Mouse (Mus musculus) neural tube, embryonic 14.5 days (tissue): Measurements from ENCODE around the gene Kctd11. TPM values are rescaled to one million over a fixed set of nuclear protein-coding genes. Genes with fewer than 3 reads are reported as not detected.

ENCODE experiments used
- ATAC-seq: fragments of 200-750 bp; cut with Nextera tagmentation; 2 replicates; pipeline ENCODE4 v1.8.0; 2017; ENCODE audit warnings: low read depth, mild to moderate bottlenecking, moderate TSS enrichment, moderate library complexity
- H3K27ac ChIP-seq: fragments of 300-500 bp; sonication (generic); 2 replicates; pipeline ENCODE4 v1.5.1; 2014; ENCODE audit warnings: low read depth, mild to moderate bottlenecking, control low read depth, low read length, moderate library complexity, mixed read lengths
- H3K27me3 ChIP-seq: fragments of 300-500 bp; sonication (generic); 2 replicates; pipeline ENCODE4 v1.6.1; 2014; ENCODE audit warnings: low read length; ENCODE audit not compliant: control insufficient read depth, insufficient read depth
- H3K36me3 ChIP-seq: fragments of 300-500 bp; sonication (generic); 2 replicates; pipeline ENCODE4 v1.6.1; 2014; ENCODE audit warnings: low read length, mixed read lengths; ENCODE audit not compliant: control insufficient read depth, insufficient read depth
- H3K4me1 ChIP-seq: fragments of 300-500 bp; sonication (generic); 2 replicates; pipeline ENCODE4 v1.6.1; 2014; ENCODE audit warnings: low read length; ENCODE audit not compliant: control insufficient read depth, insufficient read depth
- H3K4me2 ChIP-seq: fragments of 300-500 bp; sonication (generic); 2 replicates; pipeline ENCODE4 v1.6.1; 2014; ENCODE audit warnings: mild to moderate bottlenecking, low read depth, low read length, control low read depth
- H3K4me3 ChIP-seq: fragments of 300-500 bp; sonication (generic); 2 replicates; pipeline ENCODE4 v1.5.1; 2014; ENCODE audit warnings: low read depth, low read length, control low read depth, mixed read lengths
- H3K9ac ChIP-seq: fragments of 300-500 bp; sonication (generic); replicated peaks from 2 replicates; pipeline ENCODE4 v1.6.1; 2014; ENCODE audit warnings: low read depth, mild to moderate bottlenecking, control low read depth, low read length, mixed read lengths
- H3K9me3 ChIP-seq: fragments of 300-500 bp; sonication (generic); 2 replicates; pipeline ENCODE4 v1.6.1; 2016; ENCODE audit warnings: low read length; ENCODE audit not compliant: control insufficient read depth
- WGBS: fragments of 180-500 bp; shearing (Covaris S2); extraction: QIAGEN DNeasy Blood & Tissue Kit; methylation state at CpG from one replicate; pipeline ENCODE4 v1.1.7; 2014; 5-methylcytosine and 5-hydroxymethylcytosine counted together
- polyA plus RNA-seq: library from polyadenylated mRNA; unstranded; fragments of >200 nt; fragmentation: Nextera tagmentation; extraction: Ambion mirVana; gene quantifications from 2 replicates; pipeline ENCODE4 v1.2.1, GENCODE M21; 2014

Kctd11 gene
- polyA plus RNA-seq, 1 experiment from 2014 or later = 0.80 TPM

- Histone ChIP-seq H3K4me1 (peaks cover 23% of the 10 kb centered on the region), H3K9me3 (no peaks in the 10 kb centered on the region), H3K4me3 (peak overlapping the region; percentile 80; the same call in 1 of the 2 replicates), H3K27me3 (no peaks in the 10 kb centered on the region), H3K36me3 (peaks cover 39% of the 10 kb centered on the region), H3K9ac (no peak overlapping the region), H3K27ac (no peak overlapping the region), H3K4me2 (peak overlapping the region; percentile 88)
- 91% methylated on average over 13 of the region's 13 CpGs for WGBS
- no peak for ATAC-seq
These were observed 21.8 kb upstream of the Kctd11 start for GRCm38 (mm10) chr11:69902972-69903371.

GRCm38 (mm10) chr11:69901993-69902392 is 20.8 kb upstream of the Kctd11 start:
- Histone ChIP-seq H3K4me2 (peak overlapping the region; percentile 88), H3K9me3 (no peaks in the 10 kb centered on the region), H3K4me1 (peaks cover 23% of the 10 kb centered on the region), H3K27me3 (no peaks in the 10 kb centered on the region), H3K4me3 (peak overlapping the region; percentile 80), H3K9ac (peak overlapping the region; percentile 96), H3K27ac (peak overlapping the region; percentile 97), H3K36me3 (peaks cover 29% of the 10 kb centered on the region)
- ATAC-seq = 0 out of 2 replicates have a peak, but pooled peaks have one; percentile 1
- under 1% methylated on average over 30 of the region's 39 CpGs for WGBS

GRCm38 (mm10) chr11:69901406-69901846 is 20.2 kb upstream of the Kctd11 start:
- H3K4me3 ChIP-seq = peak overlapping the region; percentile 80
- no peaks in the 10 kb centered on the region for H3K9me3 ChIP-seq
- peak overlapping the region; percentile 88 for H3K4me2 ChIP-seq
- 1% methylated on average over 42 of the region's 42 CpGs for WGBS
- H3K4me1 ChIP-seq = peaks cover 23% of the 10 kb centered on the region
- peaks cover 23% of the 10 kb centered on the region for H3K36me3 ChIP-seq
- peak overlapping the region; percentile 96 for H3K9ac ChIP-seq
- peak overlapping the region; percentile 97 for H3K27ac ChIP-seq
- H3K27me3 ChIP-seq = no peaks in the 10 kb centered on the region
- peak; percentile 79 for ATAC-seq

- Histone ChIP-seq H3K4me2 (peak within 1 kb of the TSS; percentile 88), H3K9ac (peak within 1 kb of the TSS; percentile 96), H3K4me3 (peak within 1 kb of the TSS; percentile 80), H3K9me3 (no peaks in the 10 kb centered on the region), H3K27ac (peak within 1 kb of the TSS; percentile 97), H3K4me1 (peaks cover 23% of the 10 kb centered on the region), H3K27me3 (no peaks in the 10 kb centered on the region), H3K36me3 (peaks cover 17% of the 10 kb centered on the region)
- ATAC-seq = peak; percentile 95
- under 1% methylated on average over 38 of the region's 38 CpGs for WGBS
These were observed 19.5 kb upstream of the Kctd11 start, which contains the start of the genes 2810408A11Rik and Neurl4 for GRCm38 (mm10) chr11:69900471-69901405. Gene 2810408A11Rik (minus strand): TSS chr11:69900987. Gene Neurl4 (plus strand): TSS chr11:69901072.

- Histone ChIP-seq H3K4me2 (peak overlapping the region; percentile 88), H3K27ac (no peak overlapping the region), H3K4me1 (peaks cover 23% of the 10 kb centered on the region), H3K9me3 (no peaks in the 10 kb centered on the region), H3K36me3 (peaks cover 12% of the 10 kb centered on the region), H3K9ac (peak overlapping the region; percentile 96; the same call in 1 of the 2 replicates), H3K4me3 (peak overlapping the region; percentile 80), H3K27me3 (no peaks in the 10 kb centered on the region)
- 24% methylated on average over 4 of the region's 4 CpGs for WGBS
- ATAC-seq = no peak
These were observed 18.7 kb upstream of the Kctd11 start for GRCm38 (mm10) chr11:69899870-69900269.

DNA sequence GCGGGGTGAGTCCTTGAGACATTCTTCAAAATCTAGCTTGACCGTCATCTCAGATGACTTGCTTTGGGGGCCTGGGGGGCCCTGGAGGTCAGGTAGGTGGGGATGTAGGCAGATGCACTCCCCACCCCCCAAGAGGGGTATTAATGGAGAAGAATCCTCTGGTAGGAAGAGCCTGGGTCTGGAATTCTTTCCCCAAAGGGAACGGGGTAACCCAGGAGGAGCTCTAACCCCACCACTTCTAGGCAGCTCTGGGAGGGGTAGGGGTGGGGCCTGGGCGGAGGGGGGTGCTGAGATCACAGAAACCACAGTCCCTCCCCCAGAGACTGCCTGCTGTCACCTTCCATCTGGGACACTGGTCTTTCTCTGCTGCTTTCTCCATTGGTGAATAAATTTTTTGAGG is 14.1 kb upstream of the Kctd11 start, which contains the start of gene Acap1:
Acap1 (minus strand) TSS at position 249 of the 400 bp plus-strand sequence.
- H3K9ac ChIP-seq = no peak within 1 kb of the TSS
- ATAC-seq = no peak
- WGBS = 80% methylated on average over 4 of the region's 4 CpGs
- peaks cover 12% of the 10 kb centered on the region; the same call in 1 of the 2 replicates for H3K4me1 ChIP-seq
- H3K27me3 ChIP-seq = no peaks in the 10 kb centered on the region
- H3K4me3 ChIP-seq = no peak within 1 kb of the TSS
- no peaks in the 10 kb centered on the region for H3K9me3 ChIP-seq
- no peak within 1 kb of the TSS for H3K27ac ChIP-seq
- H3K36me3 ChIP-seq = no peaks in the 10 kb centered on the region
- H3K4me2 ChIP-seq = no peak within 1 kb of the TSS

DNA sequence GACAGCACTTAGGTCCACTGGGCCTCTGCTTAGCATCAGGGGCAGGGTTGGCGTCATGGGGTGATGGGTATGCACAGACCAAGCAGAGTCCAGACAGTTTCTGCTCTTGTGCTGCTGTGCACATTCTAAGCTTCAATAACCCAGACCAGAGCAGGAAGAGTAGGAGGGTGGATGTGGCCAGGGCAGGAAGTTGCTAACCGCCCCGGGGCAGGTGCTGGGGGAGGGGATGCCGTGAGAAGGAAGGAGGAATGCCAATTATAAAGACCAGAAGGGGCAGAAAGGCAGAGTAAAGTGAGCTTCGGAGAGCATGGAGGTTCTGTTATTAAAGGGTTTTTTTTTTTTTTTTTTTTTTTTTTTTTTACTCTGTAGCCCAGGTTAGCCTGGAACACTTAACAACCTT is 13.5 kb upstream of the Kctd11 start:
- 83% methylated on average over 5 of the region's 5 CpGs for WGBS
- no peak overlapping the region for H3K27ac ChIP-seq
- no peak for ATAC-seq

GRCm38 (mm10) chr11:69891482-69891881 is 10.3 kb upstream of the Kctd11 start:
- no peaks in the 10 kb centered on the region for H3K4me1 ChIP-seq
- no peak for ATAC-seq
- WGBS = 68% methylated on average over 4 of the region's 4 CpGs
- H3K4me3 ChIP-seq = no peak overlapping the region
- H3K36me3 ChIP-seq = no peaks in the 10 kb centered on the region
- no peak overlapping the region for H3K9ac ChIP-seq
- no peaks in the 10 kb centered on the region for H3K9me3 ChIP-seq
- H3K4me2 ChIP-seq = no peak overlapping the region
- H3K27ac ChIP-seq = no peak overlapping the region
- no peaks in the 10 kb centered on the region for H3K27me3 ChIP-seq

More for the DNA sequence above, 13.5 kb upstream of the Kctd11 start:
- H3K4me3 ChIP-seq = no peak overlapping the region
- no peak overlapping the region for H3K4me2 ChIP-seq
- no peaks in the 10 kb centered on the region for H3K9me3 ChIP-seq
- H3K27me3 ChIP-seq = no peaks in the 10 kb centered on the region
- H3K36me3 ChIP-seq = no peaks in the 10 kb centered on the region
- H3K4me1 ChIP-seq = peaks cover 9% of the 10 kb centered on the region; the same call in 1 of the 2 replicates
- H3K9ac ChIP-seq = no peak overlapping the region
